Mouse (Mus musculus): ENCODE data around the gene Tmem222. TPM values are rescaled to one million over a fixed set of nuclear protein-coding genes. Genes with fewer than 3 reads are reported as not detected.

The Tmem222 gene
- polyA plus RNA-seq, 1 experiment, result 66.9 TPM

GRCm38 (mm10) chr4:133300421-133300820 lies 22.8 kb upstream of the Tmem222 start:
- TF ChIP-seq TCF12 (IDR thresholded peaks at IDR 0.05; ENCODE audit: insufficient read depth, poor library complexity, severe bottlenecking) (no peak), SRF (IDR thresholded peaks at IDR 0.05; ENCODE audit: control insufficient read depth, insufficient read length, low read depth) (no peak)
- H3K36me3 ChIP-seq (ENCODE audit: control insufficient read depth, insufficient read depth), result peaks cover 21% of the 10 kb centered on the region
- no peaks in the 10 kb centered on the region for H3K27me3 ChIP-seq (ENCODE audit: control insufficient read depth, insufficient read depth, insufficient read length)
- no peak overlapping the region for H3K4me3 ChIP-seq
- no peak overlapping the region for H3K4me2 ChIP-seq (ENCODE audit: low read depth)
- H3K79me2 ChIP-seq (ENCODE audit: control insufficient read depth, insufficient read depth), result no peaks in the 10 kb centered on the region
- no peak overlapping the region for H3ac ChIP-seq (ENCODE audit: control insufficient read depth, insufficient read length)

GRCm38 (mm10) chr4:133299701-133300100 lies 22.1 kb upstream of the Tmem222 start:
- Histone ChIP-seq H3K4me2 (ENCODE audit: low read depth) (no peak overlapping the region), H3K79me2 (ENCODE audit: control insufficient read depth, insufficient read depth) (no peaks in the 10 kb centered on the region), H3K4me3 (no peak overlapping the region), H3K27me3 (ENCODE audit: control insufficient read depth, insufficient read depth, insufficient read length) (no peaks in the 10 kb centered on the region), H3ac (ENCODE audit: control insufficient read depth, insufficient read length) (no peak overlapping the region), H3K36me3 (ENCODE audit: control insufficient read depth, insufficient read depth) (peaks cover 21% of the 10 kb centered on the region)
- TF ChIP-seq POLR2AphosphoS2 (IDR thresholded peaks at IDR 0.05; ENCODE audit: insufficient read length, low read depth), result no peak
- TF ChIP-seq REST (IDR thresholded peaks at IDR 0.05; ENCODE audit: insufficient read depth, insufficient read length), result no peak
- no peak for TF ChIP-seq USF1 (IDR thresholded peaks at IDR 0.05; ENCODE audit: low read depth)
- no peak for TF ChIP-seq E2F4 (IDR thresholded peaks at IDR 0.05; ENCODE audit: insufficient read depth)
- TF ChIP-seq POLR2A (IDR thresholded peaks at IDR 0.05; ENCODE audit: insufficient read length, low read depth), result no peak
- no peak for TF ChIP-seq TCF3 (IDR thresholded peaks at IDR 0.05; ENCODE audit: insufficient read length, low read depth)
- TF ChIP-seq MAX (IDR thresholded peaks at IDR 0.05; ENCODE audit: low read depth), result no peak
- no peak for TF ChIP-seq TCF12 (IDR thresholded peaks at IDR 0.05; ENCODE audit: insufficient read depth, poor library complexity, severe bottlenecking)

- Histone ChIP-seq H3K79me2 (ENCODE audit: control insufficient read depth, insufficient read depth) (no peaks in the 10 kb centered on the region), H3ac (ENCODE audit: control insufficient read depth, insufficient read length) (no peak overlapping the region), H3K27me3 (ENCODE audit: control insufficient read depth, insufficient read depth, insufficient read length) (no peaks in the 10 kb centered on the region), H3K4me3 (no peak overlapping the region), H3K36me3 (ENCODE audit: control insufficient read depth, insufficient read depth) (peaks cover 27% of the 10 kb centered on the region), H3K4me2 (ENCODE audit: low read depth) (no peak overlapping the region)
- no peak for TF ChIP-seq REST (IDR thresholded peaks at IDR 0.05; ENCODE audit: insufficient read depth, insufficient read length)
- TF ChIP-seq USF1 (IDR thresholded peaks at IDR 0.05; ENCODE audit: low read depth), result no peak
- TF ChIP-seq TCF3 (IDR thresholded peaks at IDR 0.05; ENCODE audit: insufficient read length, low read depth), result no peak
- TF ChIP-seq MAX (IDR thresholded peaks at IDR 0.05; ENCODE audit: low read depth), result no peak
These were observed 21.1 kb upstream of the Tmem222 start for GRCm38 (mm10) chr4:133298516-133299365.

- Histone ChIP-seq H3ac (ENCODE audit: control insufficient read depth, insufficient read length) (no peak overlapping the region), H3K4me3 (no peak overlapping the region), H3K79me2 (ENCODE audit: control insufficient read depth, insufficient read depth) (no peaks in the 10 kb centered on the region), H3K36me3 (ENCODE audit: control insufficient read depth, insufficient read depth) (peaks cover 27% of the 10 kb centered on the region), H3K4me2 (ENCODE audit: low read depth) (no peak overlapping the region), H3K27me3 (ENCODE audit: control insufficient read depth, insufficient read depth, insufficient read length) (no peaks in the 10 kb centered on the region)
- TF ChIP-seq TCF3 (IDR thresholded peaks at IDR 0.05; ENCODE audit: insufficient read length, low read depth), result no peak
- TF ChIP-seq MAX (IDR thresholded peaks at IDR 0.05; ENCODE audit: low read depth), result no peak
- TF ChIP-seq MYOG (IDR thresholded peaks at IDR 0.05; ENCODE audit: control insufficient read depth in 1 of 3, insufficient read depth in 1 of 3, insufficient read length in 2 of 3, low read depth in 2 of 3), result peak in 1 of 3 experiments; percentile 4
- peak in 2 of 3 experiments; percentile 63 to 72 for TF ChIP-seq MYOD1 (IDR thresholded peaks at IDR 0.05; ENCODE audit: control insufficient read depth in 1 of 3, insufficient read length in 2 of 3, low read depth in 2 of 3)
- TF ChIP-seq USF1 (IDR thresholded peaks at IDR 0.05; ENCODE audit: low read depth), result no peak
- no peak for TF ChIP-seq REST (IDR thresholded peaks at IDR 0.05; ENCODE audit: insufficient read depth, insufficient read length)
- TF ChIP-seq CEBPB (IDR thresholded peaks at IDR 0.05; ENCODE audit: insufficient read depth, poor library complexity, severe bottlenecking), result no peak
- TF ChIP-seq TCF12 (IDR thresholded peaks at IDR 0.05; ENCODE audit: insufficient read depth, poor library complexity, severe bottlenecking), result no peak
- TF ChIP-seq E2F4 (IDR thresholded peaks at IDR 0.05; ENCODE audit: insufficient read depth), result no peak
- TF ChIP-seq SRF (IDR thresholded peaks at IDR 0.05; ENCODE audit: control insufficient read depth, insufficient read length, low read depth), result no peak
- TF ChIP-seq POLR2AphosphoS2 (IDR thresholded peaks at IDR 0.05; ENCODE audit: insufficient read length, low read depth), result no peak
- no peak for TF ChIP-seq POLR2A (IDR thresholded peaks at IDR 0.05; ENCODE audit: insufficient read length, low read depth)
These were observed 20.2 kb upstream of the Tmem222 start for GRCm38 (mm10) chr4:133297801-133298238.

- H3K4me2 ChIP-seq (ENCODE audit: low read depth), result no peak overlapping the region
- TF ChIP-seq TCF12 (IDR thresholded peaks at IDR 0.05; ENCODE audit: insufficient read depth, poor library complexity, severe bottlenecking), result no peak
- TF ChIP-seq MAX (IDR thresholded peaks at IDR 0.05; ENCODE audit: low read depth), result no peak
- peak in 1 of 3 experiments; percentile 10 for TF ChIP-seq MYOD1 (IDR thresholded peaks at IDR 0.05; ENCODE audit: control insufficient read depth in 1 of 3, insufficient read length in 2 of 3, low read depth in 2 of 3)
- peak in 1 of 3 experiments; percentile 25 for TF ChIP-seq MYOG (IDR thresholded peaks at IDR 0.05; ENCODE audit: control insufficient read depth in 1 of 3, insufficient read depth in 1 of 3, insufficient read length in 2 of 3, low read depth in 2 of 3)
- H3K27me3 ChIP-seq (ENCODE audit: control insufficient read depth, insufficient read depth, insufficient read length), result no peaks in the 10 kb centered on the region
- peaks cover 27% of the 10 kb centered on the region for H3K36me3 ChIP-seq (ENCODE audit: control insufficient read depth, insufficient read depth)
- H3ac ChIP-seq (ENCODE audit: control insufficient read depth, insufficient read length), result no peak overlapping the region
- H3K4me3 ChIP-seq, result no peak overlapping the region
- no peaks in the 10 kb centered on the region for H3K79me2 ChIP-seq (ENCODE audit: control insufficient read depth, insufficient read depth)
These were observed 19.8 kb upstream of the Tmem222 start for GRCm38 (mm10) chr4:133297360-133297759.
